Mouse (Mus musculus) hindbrain, postnatal 0 days (tissue): ENCODE data around the gene Gng2. TPM values are rescaled to one million over a fixed set of nuclear protein-coding genes. Genes with fewer than 3 reads are reported as not detected.

ENCODE experiments used
- ATAC-seq: fragments of 200-750 bp; cut with Nextera tagmentation; 2 replicates; pipeline ENCODE4 v1.8.0; 2017; ENCODE audit warnings: mild to moderate bottlenecking, moderate TSS enrichment, moderate library complexity
- DNase-seq: peaks from one replicate; pipeline ENCODE4 v3.0.0-alpha.2; 2015; ENCODE audit warnings: low spot score
- H3K27ac ChIP-seq: fragments of 300-500 bp; sonication (generic); 2 replicates; pipeline ENCODE4 v1.5.1; 2014; ENCODE audit warnings: mild to moderate bottlenecking
- H3K27me3 ChIP-seq: fragments of 300-500 bp; sonication (generic); 2 replicates; pipeline ENCODE4 v1.6.1; 2014; ENCODE audit warnings: low read length, mixed read lengths; ENCODE audit not compliant: insufficient read depth
- H3K36me3 ChIP-seq: fragments of 300-500 bp; sonication (generic); 2 replicates; pipeline ENCODE4 v1.6.1; 2014; ENCODE audit warnings: low read length, mixed read lengths; ENCODE audit not compliant: insufficient read depth
- H3K4me1 ChIP-seq: fragments of 300-500 bp; sonication (generic); 2 replicates; pipeline ENCODE4 v1.6.1; 2014; ENCODE audit warnings: antibody characterized with exemption, low read length, mixed read lengths; ENCODE audit not compliant: insufficient read depth
- H3K4me2 ChIP-seq: fragments of 300-500 bp; sonication (generic); 2 replicates; pipeline ENCODE4 v1.6.1; 2014; ENCODE audit warnings: low read depth, mild to moderate bottlenecking, low read length, moderate library complexity, mixed read lengths
- H3K4me3 ChIP-seq: fragments of 300-500 bp; sonication (generic); 2 replicates; pipeline ENCODE4 v1.5.1; 2014; ENCODE audit warnings: low read length
- H3K9ac ChIP-seq: fragments of 300-500 bp; sonication (generic); replicated peaks from 2 replicates; pipeline ENCODE4 v1.6.1; 2014; ENCODE audit warnings: mild to moderate bottlenecking, low read length, moderate library complexity, mixed read lengths
- H3K9me3 ChIP-seq: fragments of 300-500 bp; sonication (generic); 2 replicates; pipeline ENCODE4 v1.6.1; 2016; ENCODE audit warnings: low read length, mixed read lengths
- CTCF ChIP-seq: IDR thresholded peaks from 2 replicates; pipeline ENCODE4 v1.5.1; 2016; ENCODE audit warnings: antibody characterized with exemption, control low read depth, low read depth
- WGBS: fragments of 180-500 bp; shearing (Covaris S2); extraction: QIAGEN DNeasy Blood & Tissue Kit; methylation state at CpG from one replicate; pipeline ENCODE4 v1.1.7; 2014; 5-methylcytosine and 5-hydroxymethylcytosine counted together
- polyA plus RNA-seq: library from polyadenylated mRNA; unstranded; fragments of >200 nt; fragmentation: Nextera tagmentation; extraction: Ambion mirVana; gene quantifications from 2 replicates; pipeline ENCODE4 v1.2.1, GENCODE M21; 2015
- total RNA-seq: library from RNA; depleted of rRNA; stranded (reverse); fragments of >200 nt; gene quantifications from 2 replicates; pipeline ENCODE4 v1.2.3, GENCODE M21; 2014; rRNA removed

Gng2 gene
- total and polyA plus RNA-seq, 2 experiments from 2014 or later: 218 to 265 TPM

- no peak overlapping the region for H3K27ac ChIP-seq
- no peaks in the 10 kb centered on the region for H3K36me3 ChIP-seq
- no peak for DNase-seq
- H3K9me3 ChIP-seq: no peaks in the 10 kb centered on the region
- no peak overlapping the region for H3K4me2 ChIP-seq
- no peak for TF ChIP-seq CTCF
- H3K4me3 ChIP-seq: no peak overlapping the region
- H3K27me3 ChIP-seq: no peaks in the 10 kb centered on the region
- no peaks in the 10 kb centered on the region for H3K4me1 ChIP-seq
- no peak overlapping the region for H3K9ac ChIP-seq
- ATAC-seq: no peak
- 42% methylated on average over 3 of the region's 3 CpGs for WGBS
Observed at GRCm38 (mm10) chr14:19853471-19853870, 124.0 kb downstream of the Gng2 start.

DNA sequence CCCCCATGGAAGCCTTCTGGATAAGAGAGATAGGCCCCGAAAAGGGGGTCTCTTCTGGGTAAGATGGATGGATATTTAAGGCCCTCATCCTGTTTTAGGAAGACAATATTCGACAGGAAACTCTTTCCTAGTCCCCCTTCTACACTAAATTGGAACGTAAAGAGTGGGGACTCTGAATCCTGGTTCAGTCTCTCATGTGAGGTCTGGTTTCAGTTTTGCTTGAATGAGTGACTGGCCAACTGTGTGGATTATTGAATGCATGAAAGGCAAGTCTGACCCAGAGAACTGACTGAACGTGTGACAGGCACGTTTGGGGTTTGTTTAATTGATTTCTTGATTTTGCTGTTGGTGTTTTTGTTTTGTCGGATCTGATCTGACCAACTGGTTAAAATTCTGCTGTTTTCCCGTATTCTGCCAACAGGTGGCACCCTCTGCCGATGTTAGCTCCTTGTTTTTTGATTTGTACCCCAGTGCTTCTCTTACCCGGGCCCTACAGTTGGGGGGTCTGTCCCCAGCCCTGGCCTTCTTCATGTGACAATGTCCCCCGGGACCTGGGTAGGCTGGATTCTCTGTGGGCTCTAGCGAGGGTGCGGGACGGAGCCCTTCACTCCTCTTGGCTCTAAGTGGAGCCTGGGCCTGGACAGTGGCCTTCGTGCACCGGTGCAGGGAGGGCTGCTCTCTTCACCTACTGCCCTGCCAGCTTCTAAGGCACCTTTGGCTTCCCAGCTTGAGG lies 137.7 kb downstream of the Gng2 start:
- TF ChIP-seq CTCF: peak; percentile 80
- ATAC-seq (peak; percentile 73), DNase-seq (peak; percentile 80)
- 21% methylated on average over 15 of the region's 15 CpGs for WGBS
- Histone ChIP-seq H3K9me3 (no peaks in the 10 kb centered on the region), H3K4me1 (no peaks in the 10 kb centered on the region), H3K4me2 (peak overlapping the region; percentile 44), H3K27me3 (no peaks in the 10 kb centered on the region), H3K4me3 (0 out of 2 replicates have a peak overlapping the region, but pooled peaks have one; percentile 14), H3K27ac (no peak overlapping the region), H3K9ac (peak overlapping the region; percentile 43; the same call in 1 of the 2 replicates), H3K36me3 (no peaks in the 10 kb centered on the region)

DNA sequence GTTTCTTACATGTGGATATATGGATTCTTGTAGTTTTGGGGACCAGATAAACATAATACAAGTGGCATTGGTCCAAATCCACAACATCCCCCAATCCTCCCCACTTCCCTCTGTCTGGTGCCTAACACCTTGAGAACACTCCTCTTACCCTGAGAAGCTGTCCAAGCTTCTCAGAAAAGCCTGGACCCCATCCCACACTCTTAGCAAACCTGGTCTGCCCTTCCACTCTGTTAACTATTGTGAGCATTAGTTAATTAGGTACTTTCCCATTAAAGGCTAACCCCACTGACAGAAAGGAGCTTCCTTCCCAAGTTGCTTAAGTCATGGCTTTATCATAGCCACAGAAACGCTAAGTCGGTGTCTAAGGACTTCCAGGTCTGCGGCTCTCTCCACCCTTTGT lies 141.1 kb downstream of the Gng2 start:
- ATAC-seq (no peak), DNase-seq (no peak)
- WGBS: 85% methylated on average over 3 of the region's 3 CpGs
- no peak overlapping the region for H3K9ac ChIP-seq
- H3K4me2 ChIP-seq: no peak overlapping the region
- no peak overlapping the region for H3K27ac ChIP-seq
- no peak for TF ChIP-seq CTCF
- H3K27me3 ChIP-seq: no peaks in the 10 kb centered on the region
- H3K9me3 ChIP-seq: no peaks in the 10 kb centered on the region
- no peak overlapping the region for H3K4me3 ChIP-seq
- no peaks in the 10 kb centered on the region for H3K4me1 ChIP-seq
- no peaks in the 10 kb centered on the region for H3K36me3 ChIP-seq

DNA sequence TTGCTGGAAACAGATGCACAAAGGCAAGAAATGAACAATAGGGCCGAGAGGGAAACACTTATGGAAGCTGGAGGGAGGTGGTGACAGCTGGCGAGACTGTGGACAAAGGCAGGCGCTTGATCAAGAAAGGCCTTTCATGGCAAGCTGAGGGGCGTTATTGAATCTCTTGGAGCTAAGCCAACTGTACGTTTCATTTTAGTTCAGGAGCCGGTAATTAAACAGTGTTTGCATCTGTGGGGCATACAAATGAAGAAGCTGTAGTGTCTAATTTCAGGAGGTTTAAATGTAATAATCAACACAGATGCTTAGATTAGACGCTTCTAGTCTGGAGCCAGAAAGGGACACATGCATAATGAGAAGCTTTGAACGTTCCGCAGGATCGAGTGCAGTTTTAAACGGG lies 151.9 kb downstream of the Gng2 start:
- Histone ChIP-seq H3K4me1 (peaks cover 13% of the 10 kb centered on the region; the same call in 1 of the 2 replicates), H3K27me3 (no peaks in the 10 kb centered on the region), H3K9me3 (no peaks in the 10 kb centered on the region), H3K4me2 (peak overlapping the region; percentile 31), H3K36me3 (peaks cover 7% of the 10 kb centered on the region; the same call in 1 of the 2 replicates), H3K27ac (peak overlapping the region; percentile 48), H3K4me3 (no peak overlapping the region), H3K9ac (no peak overlapping the region; the same call in 1 of the 2 replicates)
- peak; percentile 74 for DNase-seq
- no peak for TF ChIP-seq CTCF
- ATAC-seq: peak; percentile 21; the same call in 1 of the 2 replicates
- WGBS: 14% methylated on average over 11 of the region's 11 CpGs

- peak within 1 kb of the TSS; percentile 87 for H3K4me2 ChIP-seq
- H3K9ac ChIP-seq: peak within 1 kb of the TSS; percentile 81
- ATAC-seq (peak; percentile 99), DNase-seq (peak; percentile 98)
- H3K4me1 ChIP-seq: peaks cover 13% of the 10 kb centered on the region; the same call in 1 of the 2 replicates
- WGBS: 2% methylated on average over 74 of the region's 80 CpGs
- peaks cover 7% of the 10 kb centered on the region; the same call in 1 of the 2 replicates for H3K36me3 ChIP-seq
- no peaks in the 10 kb centered on the region for H3K9me3 ChIP-seq
- no peaks in the 10 kb centered on the region for H3K27me3 ChIP-seq
- no peak for TF ChIP-seq CTCF
- peak within 1 kb of the TSS; percentile 83 for H3K27ac ChIP-seq
- peak within 1 kb of the TSS; percentile 95 for H3K4me3 ChIP-seq
Observed at GRCm38 (mm10) chr14:19823321-19824142, 153.9 kb downstream of the Gng2 start, which contains the start of gene Rtraf. Gene Rtraf, minus strand, starts transcription at chr14:19823824.

Other genes with a start within 250 kb of the Gng2 start
- 40.6 and 52.8 TPM in 2 replicates for gene Nid2, start 226.4 kb downstream of the Gng2 start, total RNA-seq
- 22.5 and 25.5 TPM in 2 replicates for gene Nid2, start 226.4 kb downstream of the Gng2 start, polyA plus RNA-seq
- gene Rtraf, start 153.8 kb downstream of the Gng2 start, total RNA-seq: 50.4 and 51.5 TPM in 2 replicates
- 152 TPM in 2 replicates for gene Rtraf, start 153.8 kb downstream of the Gng2 start, polyA plus RNA-seq
- 4.8 and 6.8 TPM in 2 replicates for gene Saysd1, start 160.9 kb upstream of the Gng2 start, total RNA-seq
- 9.8 and 11.4 TPM in 2 replicates for gene Saysd1, start 160.9 kb upstream of the Gng2 start, polyA plus RNA-seq
- gene Kcnk5, start 204.2 kb upstream of the Gng2 start, total RNA-seq: 0.84 and 1.7 TPM in 2 replicates
- gene Kcnk5, start 204.2 kb upstream of the Gng2 start, polyA plus RNA-seq: 1.0 TPM in 2 replicates